Mouse (Mus musculus): ENCODE measurements around the gene Map3k4. TPM values are rescaled to one million over a fixed set of nuclear protein-coding genes. Genes with fewer than 3 reads are reported as not detected.

Gene Map3k4
- polyA plus RNA-seq, 2 experiments = 5.0 to 9.6 TPM

- Histone ChIP-seq H3K4me3 (ENCODE audit: insufficient read depth in 1 of 2, low read depth in 2 of 2, low read length in 2 of 2) (no peak overlapping the region), H3K36me3 (replicated peaks; ENCODE audit: control insufficient read depth, insufficient read depth, low read depth) (no peaks in the 10 kb centered on the region), H3K9ac (replicated peaks) (no peak overlapping the region), H3K27ac (no peak overlapping the region), H3K4me1 (replicated peaks; ENCODE audit: control insufficient read depth in 2 of 2, insufficient read depth in 2 of 2, low read length in 1 of 2) (no peaks in the 10 kb centered on the region), H3K4me2 (ENCODE audit: low read depth) (no peak overlapping the region), H3K27me3 (ENCODE audit: control insufficient read depth, insufficient read depth, low read length) (no peaks in the 10 kb centered on the region), H3K9me3 (ENCODE audit: control insufficient read depth, low read length) (no peaks in the 10 kb centered on the region)
- no peak for TF ChIP-seq EP300 (IDR thresholded peaks at IDR 0.05; ENCODE audit: low read depth)
- TF ChIP-seq CTCF (IDR thresholded peaks at IDR 0.05; ENCODE audit: low read depth) = no peak
- DNase-seq (ENCODE audit: low read depth in 3 of 3, low spot score in 3 of 3) = no peak
- no peak for ATAC-seq (ENCODE audit: insufficient read depth)
- 68% methylated on average over 19 of the region's 19 CpGs for WGBS (ENCODE audit: insufficient replicate concordance)
Measured at GRCm38 (mm10) chr17:12336073-12336868, 17.7 kb upstream of the Map3k4 start.

DNA sequence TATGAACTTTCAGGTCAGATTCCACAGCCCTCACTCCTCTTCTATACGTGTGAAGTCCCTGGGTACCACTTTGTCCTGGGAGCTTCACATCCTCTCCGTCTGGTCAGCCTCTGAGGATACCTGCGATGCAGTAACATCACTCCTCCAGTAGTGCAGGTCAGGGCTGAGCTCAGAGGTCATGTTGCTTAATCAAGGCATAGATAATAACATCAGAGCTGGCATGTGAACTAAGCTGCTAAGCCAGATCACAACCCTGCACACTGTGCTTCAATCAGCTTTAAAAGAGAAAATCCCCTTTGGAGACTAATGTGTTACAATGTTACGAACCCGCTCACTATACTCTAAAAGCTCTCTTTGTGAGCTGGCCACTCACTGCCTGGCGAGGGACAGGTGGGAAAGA lies 16.5 kb upstream of the Map3k4 start:
- Histone ChIP-seq H3K27ac (no peak overlapping the region), H3K36me3 (replicated peaks; ENCODE audit: control insufficient read depth, insufficient read depth, low read depth) (no peaks in the 10 kb centered on the region), H3K27me3 (ENCODE audit: control insufficient read depth, insufficient read depth, low read length) (no peaks in the 10 kb centered on the region), H3K4me3 (ENCODE audit: insufficient read depth in 1 of 2, low read depth in 2 of 2, low read length in 2 of 2) (no peak overlapping the region), H3K4me1 (replicated peaks; ENCODE audit: control insufficient read depth in 2 of 2, insufficient read depth in 2 of 2, low read length in 1 of 2) (no peaks in the 10 kb centered on the region), H3K9ac (replicated peaks) (no peak overlapping the region), H3K9me3 (ENCODE audit: control insufficient read depth, low read length) (no peaks in the 10 kb centered on the region), H3K4me2 (ENCODE audit: low read depth) (no peak overlapping the region)
- 53% methylated on average over 6 of the region's 6 CpGs for WGBS (ENCODE audit: insufficient replicate concordance)
- ATAC-seq (ENCODE audit: insufficient read depth) (no peak), DNase-seq (ENCODE audit: low read depth in 3 of 3, low spot score in 3 of 3) (no peak)
- TF ChIP-seq CTCF (IDR thresholded peaks at IDR 0.05; ENCODE audit: low read depth) (no peak), EP300 (IDR thresholded peaks at IDR 0.05; ENCODE audit: low read depth) (no peak)

DNA sequence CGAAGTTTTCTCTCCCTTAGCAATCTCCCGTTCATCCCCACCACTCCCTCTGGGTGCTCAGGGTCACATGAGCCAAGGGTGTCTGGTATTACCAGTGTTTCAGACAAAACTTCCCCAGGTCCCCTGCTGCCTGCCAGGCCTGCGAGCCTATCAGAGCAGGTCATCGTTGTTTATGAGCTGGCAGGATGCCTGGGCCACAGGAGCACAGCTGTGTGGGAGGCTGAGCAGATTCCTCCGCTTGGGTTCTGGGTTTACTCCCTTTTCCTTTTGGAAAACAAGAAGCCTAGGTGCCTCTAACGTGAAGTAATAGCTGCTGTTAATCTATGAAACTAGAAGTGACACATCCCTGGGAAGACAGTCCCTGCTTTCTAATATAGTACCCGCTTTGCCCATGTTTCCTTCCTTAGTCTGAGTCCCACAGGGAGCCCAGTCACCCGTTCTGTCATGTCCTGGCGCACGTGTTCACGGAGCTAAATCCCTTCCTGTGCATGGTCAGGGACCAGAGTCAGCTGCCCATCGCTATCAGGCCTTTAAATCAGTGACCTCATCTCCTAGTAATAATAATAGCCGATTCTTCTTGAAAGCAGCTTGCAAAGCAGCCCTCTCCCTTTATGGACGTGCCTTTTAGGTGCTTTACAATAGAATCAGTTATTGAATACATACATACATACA lies 9.4 kb upstream of the Map3k4 start:
- no peak for TF ChIP-seq CTCF (IDR thresholded peaks at IDR 0.05; ENCODE audit: low read depth)
- TF ChIP-seq EP300 (IDR thresholded peaks at IDR 0.05; ENCODE audit: low read depth) = no peak
- DNase-seq (ENCODE audit: low read depth in 3 of 3, low spot score in 3 of 3) (no peak), ATAC-seq (ENCODE audit: insufficient read depth) (no peak)
- WGBS (ENCODE audit: insufficient replicate concordance) = 26% methylated on average over 14 of the region's 14 CpGs
- Histone ChIP-seq H3K4me2 (ENCODE audit: low read depth) (no peak overlapping the region), H3K36me3 (replicated peaks; ENCODE audit: control insufficient read depth, insufficient read depth, low read depth) (no peaks in the 10 kb centered on the region), H3K27ac (no peak overlapping the region), H3K9me3 (ENCODE audit: control insufficient read depth, low read length) (no peaks in the 10 kb centered on the region), H3K4me1 (replicated peaks; ENCODE audit: control insufficient read depth in 2 of 2, insufficient read depth in 2 of 2, low read length in 1 of 2) (0 out of 4 replicates have a peak, but pooled peaks cover 0 to 2% of the 10 kb centered on the region in 2 experiments), H3K4me3 (ENCODE audit: insufficient read depth in 1 of 2, low read depth in 2 of 2, low read length in 2 of 2) (no peak overlapping the region), H3K9ac (replicated peaks) (no peak overlapping the region), H3K27me3 (ENCODE audit: control insufficient read depth, insufficient read depth, low read length) (no peaks in the 10 kb centered on the region)

- Histone ChIP-seq H3K4me2 (ENCODE audit: low read depth) (peak overlapping the region; percentile 29; the same call in 1 of the 2 replicates), H3K4me3 (ENCODE audit: insufficient read depth in 1 of 2, low read depth in 2 of 2, low read length in 2 of 2) (no peak overlapping the region), H3K27me3 (ENCODE audit: control insufficient read depth, insufficient read depth, low read length) (no peaks in the 10 kb centered on the region), H3K27ac (no peak overlapping the region), H3K9me3 (ENCODE audit: control insufficient read depth, low read length) (no peaks in the 10 kb centered on the region), H3K9ac (replicated peaks) (no peak overlapping the region), H3K4me1 (replicated peaks; ENCODE audit: control insufficient read depth in 2 of 2, insufficient read depth in 2 of 2, low read length in 1 of 2) (peaks cover 3 to 13% of the 10 kb centered on the region in 2 experiments), H3K36me3 (replicated peaks; ENCODE audit: control insufficient read depth, insufficient read depth, low read depth) (no peaks in the 10 kb centered on the region)
- no peak for ATAC-seq (ENCODE audit: insufficient read depth)
- DNase-seq (ENCODE audit: low read depth in 3 of 3, low spot score in 3 of 3) = no peak
- 47% methylated on average over 7 of the region's 7 CpGs for WGBS (ENCODE audit: insufficient replicate concordance)
- TF ChIP-seq EP300 (IDR thresholded peaks at IDR 0.05; ENCODE audit: low read depth) (no peak), CTCF (IDR thresholded peaks at IDR 0.05; ENCODE audit: low read depth) (no peak)
Measured at GRCm38 (mm10) chr17:12319786-12320185, 1.2 kb upstream of the Map3k4 start.

DNA sequence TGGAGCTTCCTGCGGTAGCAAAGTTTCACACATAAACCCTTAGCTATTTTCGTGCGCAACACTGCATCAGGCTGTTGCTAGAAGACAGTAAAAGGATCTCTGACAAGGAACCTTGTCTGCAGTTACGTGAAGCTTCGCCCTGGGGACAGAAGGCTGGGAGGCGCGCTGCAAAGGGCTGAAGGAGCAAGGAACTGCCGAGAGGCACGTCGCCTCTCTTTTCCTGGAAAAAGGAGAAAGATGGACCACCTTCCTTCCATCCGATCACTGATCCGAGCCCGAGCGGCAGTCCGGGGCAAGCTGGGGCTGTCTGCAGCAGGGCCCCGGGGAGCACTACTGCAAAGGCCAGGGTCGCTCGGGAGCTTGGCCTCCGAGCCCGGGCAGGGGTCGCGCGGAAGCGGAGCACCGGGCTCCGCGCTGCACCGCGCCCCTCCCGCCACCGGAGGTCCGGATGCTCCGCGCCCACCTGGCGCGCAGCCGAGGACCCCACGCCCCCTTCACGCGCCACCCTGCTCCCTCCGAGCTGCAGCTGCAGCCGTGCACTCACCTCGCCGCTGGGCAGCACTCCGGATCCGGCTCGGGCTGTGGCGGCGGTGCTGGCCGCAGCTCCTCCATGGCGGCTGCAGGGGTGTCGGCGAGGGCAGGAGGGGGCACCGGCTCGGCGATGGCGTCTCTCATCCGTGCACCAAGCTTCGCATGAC lies 493 bp downstream of the Map3k4 start:
- Histone ChIP-seq H3K4me2 (ENCODE audit: low read depth) (peak overlapping the region; percentile 87), H3K27me3 (ENCODE audit: control insufficient read depth, insufficient read depth, low read length) (no peaks in the 10 kb centered on the region), H3K9ac (replicated peaks) (peak overlapping the region; percentile 83), H3K36me3 (replicated peaks; ENCODE audit: control insufficient read depth, insufficient read depth, low read depth) (no peaks in the 10 kb centered on the region), H3K4me1 (replicated peaks; ENCODE audit: control insufficient read depth in 2 of 2, insufficient read depth in 2 of 2, low read length in 1 of 2) (peaks cover 3 to 10% of the 10 kb centered on the region in 2 experiments), H3K27ac (no peak overlapping the region), H3K9me3 (ENCODE audit: control insufficient read depth, low read length) (no peaks in the 10 kb centered on the region), H3K4me3 (ENCODE audit: insufficient read depth in 1 of 2, low read depth in 2 of 2, low read length in 2 of 2) (peak overlapping the region; percentile 83 to 86)
- WGBS (ENCODE audit: insufficient replicate concordance) = under 1% methylated on average over 55 of the region's 59 CpGs
- TF ChIP-seq CTCF (IDR thresholded peaks at IDR 0.05; ENCODE audit: low read depth) (no peak), EP300 (IDR thresholded peaks at IDR 0.05; ENCODE audit: low read depth) (no peak)
- DNase-seq (ENCODE audit: low read depth in 3 of 3, low spot score in 3 of 3) (peak in 1 of 3 experiments; percentile 16), ATAC-seq (ENCODE audit: insufficient read depth) (peak; percentile 69)
